Mouse (Mus musculus) cerebellum, adult 2 months (tissue): ENCODE measurements around the gene Ankdd1a.

ENCODE experiments used
- CTCF ChIP-seq: fragments of 200-500 bp; IDR thresholded peaks from 2 replicates; pipeline ENCODE4 v1.5.1; 2011; ENCODE audit warnings: low read depth, mild to moderate bottlenecking, control low read depth, low read length, moderate library complexity, borderline replicate concordance; ENCODE audit not compliant: insufficient read depth
- POLR2A ChIP-seq: fragments of 200-500 bp; IDR thresholded peaks from 2 replicates; pipeline ENCODE4 v1.6.1; 2011; ENCODE audit warnings: low read length, control low read depth, borderline replicate concordance; ENCODE audit not compliant: insufficient read depth

GRCm38 (mm10) chr9:65547844-65548243, 27.9 kb upstream of the Ankdd1a start:
- TF ChIP-seq CTCF (no peak), POLR2A (no peak)
